Comparison of ENCODE assay signal across 20 mouse cellular contexts in the genomic region with DNA sequence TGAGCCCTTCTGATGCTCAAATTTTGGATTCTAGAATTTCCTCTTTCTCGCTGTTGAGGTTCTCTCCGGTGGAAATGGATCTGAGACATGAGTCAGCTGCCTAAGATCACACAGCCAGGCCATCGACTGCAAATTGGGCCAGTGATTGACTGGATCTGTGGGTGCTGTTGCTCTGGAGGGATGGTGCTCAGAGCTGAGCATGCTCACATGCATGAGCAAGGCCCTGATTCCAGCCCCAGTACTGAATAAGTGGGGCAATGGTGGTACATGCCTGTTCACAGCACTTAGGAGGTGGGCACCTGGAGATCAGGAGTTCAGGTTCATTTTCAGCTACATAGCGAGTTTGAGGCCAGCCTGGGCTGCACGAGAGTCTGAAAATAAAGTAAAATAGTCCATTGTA. TPM values are rescaled to one million over a fixed set of nuclear protein-coding genes. Genes with fewer than 3 reads are reported as not detected.
DNase-seq lines count a peak whose midpoint lies in the region; ATAC-seq and TF ChIP-seq lines count a peak whose summit lies in the region.
"Had no signal": no experiment of that assay in that cellular context is flagged by ENCODE, and none has a peak within 500 bp of the region (broad histone marks: within the 10 kb centered on the region; RNA-seq: fewer than 3 reads in every experiment).

No protein-coding gene starts in this region.

- peak overlapping the region; percentile 45 for H3K27ac ChIP-seq in cerebellum, adult 2 months (ENCODE audit: insufficient read depth, low read length)
- H3K27ac ChIP-seq in left cerebral cortex, adult 2 months = no peak overlapping the region
- H3K27ac ChIP-seq in liver, embryonic 11.5 days (ENCODE audit: low read depth, low read length) = no peak overlapping the region
- H3K27ac ChIP-seq in midbrain, postnatal 0 days (ENCODE audit: low read depth, low read length) = peak overlapping the region; percentile 21; the same call in 1 of the 2 replicates
- H3K27ac ChIP-seq: embryonic facial prominence, embryonic 13.5 days; intestine, embryonic 15.5 days; macrophage had no signal

- H3K4me1 ChIP-seq in cerebellum, adult 2 months (ENCODE audit: control insufficient read depth, insufficient read depth, low read length) = peaks cover 24% of the 10 kb centered on the region
- H3K4me1 ChIP-seq in liver, embryonic 11.5 days (replicated peaks; ENCODE audit: control insufficient read depth, insufficient read depth, low read length) = no peaks in the 10 kb centered on the region
- peaks cover 8% of the 10 kb centered on the region for H3K4me1 ChIP-seq in midbrain, postnatal 0 days (ENCODE audit: insufficient read depth, low read length)
- H3K4me1 ChIP-seq: intestine, embryonic 15.5 days had no signal

- TF ChIP-seq POLR2A in cerebellum, adult 2 months (IDR thresholded peaks at IDR 0.05; ENCODE audit: borderline replicate concordance, insufficient read depth, low read length) = no peak

- ATAC-seq in liver, embryonic 11.5 days (replicated peaks; ENCODE audit: low FRiP score) = no peak
- ATAC-seq in midbrain, postnatal 0 days (ENCODE audit: low FRiP score) = no peak
- ATAC-seq: intestine, embryonic 15.5 days had no signal

- H3K9me3 ChIP-seq in liver, embryonic 11.5 days (ENCODE audit: control insufficient read depth, low read length) = no peaks in the 10 kb centered on the region
- no peaks in the 10 kb centered on the region for H3K9me3 ChIP-seq in midbrain, postnatal 0 days (ENCODE audit: low read length)
- H3K9me3 ChIP-seq: embryonic facial prominence, embryonic 13.5 days; intestine, embryonic 15.5 days had no signal

- DNase-seq in cerebellum, adult 2 months = no peak
- no peak for DNase-seq in cerebellum, adult 9-10 months
- peak; percentile 6 to 7 for DNase-seq in left cerebral cortex, adult 2 months (ENCODE audit: extremely low spot score in 1 of 2, low spot score in 2 of 2)
- no peak for DNase-seq in left cerebral cortex, postnatal 4 days
- DNase-seq in liver, embryonic 11.5 days (ENCODE audit: low spot score) = peak; percentile 15
- no peak for DNase-seq in midbrain, postnatal 0 days (ENCODE audit: low spot score)
- DNase-seq in adrenal gland, postnatal 14 days = no peak
- DNase-seq in cerebellum, adult 11-12 months = no peak

- H3K4me3 ChIP-seq in cerebellum, adult 2 months (replicated peaks; ENCODE audit: insufficient read depth, low read depth, low read length) = no peak overlapping the region
- no peak overlapping the region for H3K4me3 ChIP-seq in left cerebral cortex, adult 2 months
- H3K4me3 ChIP-seq in liver, embryonic 11.5 days (ENCODE audit: low read depth, low read length) = no peak overlapping the region
- H3K4me3 ChIP-seq in midbrain, postnatal 0 days (ENCODE audit: low read depth, low read length) = no peak overlapping the region
- H3K4me3 ChIP-seq: embryonic facial prominence, embryonic 13.5 days; intestine, embryonic 15.5 days had no signal

- TF ChIP-seq CTCF in cerebellum, adult 2 months (IDR thresholded peaks at IDR 0.05; ENCODE audit: borderline replicate concordance, insufficient read depth, low read depth, low read length) = no peak
- TF ChIP-seq CTCF in left cerebral cortex, adult 2 months (IDR thresholded peaks at IDR 0.05) = no peak
- TF ChIP-seq CTCF in midbrain, postnatal 0 days (IDR thresholded peaks at IDR 0.05) = no peak

- H3K9ac ChIP-seq in liver, embryonic 11.5 days (ENCODE audit: low read depth, low read length) = no peak overlapping the region
- H3K9ac ChIP-seq in midbrain, postnatal 0 days (replicated peaks; ENCODE audit: low read length, poor library complexity, severe bottlenecking) = no peak overlapping the region
- H3K9ac ChIP-seq: embryonic facial prominence, embryonic 13.5 days; intestine, embryonic 15.5 days had no signal

- 63% methylated on average over 5 of the region's 5 CpGs for WGBS in cerebellum, adult 2 months
- 80% methylated on average over 5 of the region's 5 CpGs for WGBS in liver, embryonic 11.5 days
- 80% methylated on average over 5 of the region's 5 CpGs for WGBS in midbrain, postnatal 0 days

- no peaks in the 10 kb centered on the region for H3K36me3 ChIP-seq in liver, embryonic 11.5 days (ENCODE audit: control insufficient read depth, insufficient read depth, low read length)
- H3K36me3 ChIP-seq in midbrain, postnatal 0 days (ENCODE audit: insufficient read depth, low read length) = no peaks in the 10 kb centered on the region
- H3K36me3 ChIP-seq: embryonic facial prominence, embryonic 13.5 days; intestine, embryonic 15.5 days had no signal

- intact Hi-C loops in left cerebral cortex, adult 2 months (cut with DNase I) = no loop called here
- intact Hi-C loops in left cerebral cortex, postnatal 4 days (cut with DNase I) = no loop called here

- no peaks in the 10 kb centered on the region for H3K27me3 ChIP-seq in cerebellum, adult 2 months (ENCODE audit: control insufficient read depth, insufficient read depth, low read length)
- H3K27me3 ChIP-seq in liver, embryonic 11.5 days (replicated peaks; ENCODE audit: control insufficient read depth, insufficient read depth, low read length) = no peaks in the 10 kb centered on the region
- no peaks in the 10 kb centered on the region for H3K27me3 ChIP-seq in midbrain, postnatal 0 days (ENCODE audit: insufficient read depth, low read length)
- H3K27me3 ChIP-seq: embryonic facial prominence, embryonic 13.5 days; intestine, embryonic 15.5 days had no signal

- H3K4me2 ChIP-seq in liver, embryonic 11.5 days = no peak overlapping the region
- no peak overlapping the region for H3K4me2 ChIP-seq in midbrain, postnatal 0 days (ENCODE audit: low read depth, low read length, poor library complexity, severe bottlenecking)
- H3K4me2 ChIP-seq: embryonic facial prominence, embryonic 13.5 days; intestine, embryonic 15.5 days had no signal

RNA-seq across cellular contexts. Expression of gene Gm20219, which starts 7.6 kb away (rescaled TPM):
- 7.2 and 7.8 TPM in 2 replicates for polyA plus RNA-seq in cerebellum, adult 2 months (2012; rRNA removed)
- 1 to 10 TPM; 2.5 to 4.0 TPM for total RNA-seq in left cerebral cortex, adult 2 months (2021)
- 1 to 10 TPM; 1.9 to 2.2 TPM for total RNA-seq in left cerebral cortex, postnatal 4 days (2021)
- polyA plus RNA-seq in liver, embryonic 11.5 days (2014; fragmentation: Nextera tagmentation; extraction: Ambion mirVana) = 0.44 and 0.70 TPM in 2 replicates
- total RNA-seq in midbrain, postnatal 0 days (2014; rRNA removed) = 0.22 TPM in 1 of 2 replicates, not detected in the other
- polyA plus RNA-seq in midbrain, postnatal 0 days (2015; fragmentation: Nextera tagmentation; extraction: Ambion mirVana) = 0.26 and 0.56 TPM in 2 replicates
- 0.70 and 1.3 TPM in 2 replicates for total RNA-seq in adrenal gland, postnatal 14 days (2021)

RNA-seq across cellular contexts. Expression of gene Znrf4, which starts 34.3 kb away (rescaled TPM):
- not detected in 2 replicates for polyA plus RNA-seq in cerebellum, adult 2 months (2012; rRNA removed)
- not detected for total RNA-seq in left cerebral cortex, adult 2 months (2021)
- total RNA-seq in left cerebral cortex, postnatal 4 days (2021) = not detected
- not detected in 2 replicates for polyA plus RNA-seq in liver, embryonic 11.5 days (2014; fragmentation: Nextera tagmentation; extraction: Ambion mirVana)
- total RNA-seq in midbrain, postnatal 0 days (2014; rRNA removed) = not detected in 2 replicates
- polyA plus RNA-seq in midbrain, postnatal 0 days (2015; fragmentation: Nextera tagmentation; extraction: Ambion mirVana) = not detected in 2 replicates
- not detected in 2 replicates for total RNA-seq in adrenal gland, postnatal 14 days (2021)
- total RNA-seq: adrenal gland, postnatal 4 days; CH12.LX; gastrocnemius, adult 8-10 months; heart, adult 8-10 months; heart, postnatal 14 days; layer of hippocampus, postnatal 36 days had no signal
- polyA plus RNA-seq: embryonic facial prominence, embryonic 13.5 days; intestine, embryonic 15.5 days; limb, embryonic 11.5 days; liver, embryonic 16.5 days; macrophage; urinary bladder, adult 2 months had no signal

RNA-seq across cellular contexts. Expression of gene Safb2, which starts 37.8 kb away (rescaled TPM):
- polyA plus RNA-seq in cerebellum, adult 2 months (2012; rRNA removed) = 137 and 143 TPM in 2 replicates
- 100 to 1,000 TPM; 133 to 148 TPM for total RNA-seq in left cerebral cortex, adult 2 months (2021)
- 100 to 1,000 TPM; 105 to 107 TPM for total RNA-seq in left cerebral cortex, postnatal 4 days (2021)
- polyA plus RNA-seq in liver, embryonic 11.5 days (2014; fragmentation: Nextera tagmentation; extraction: Ambion mirVana) = 64.5 and 75.5 TPM in 2 replicates
- 30.7 and 45.2 TPM in 2 replicates for total RNA-seq in midbrain, postnatal 0 days (2014; rRNA removed)
- polyA plus RNA-seq in midbrain, postnatal 0 days (2015; fragmentation: Nextera tagmentation; extraction: Ambion mirVana) = 42.1 and 48.9 TPM in 2 replicates
- total RNA-seq in adrenal gland, postnatal 14 days (2021) = 112 and 141 TPM in 2 replicates

RNA-seq across cellular contexts. Expression of gene Safb, which starts 38.0 kb away (rescaled TPM):
- polyA plus RNA-seq in cerebellum, adult 2 months (2012; rRNA removed) = 139 and 141 TPM in 2 replicates
- total RNA-seq in left cerebral cortex, adult 2 months (2021) = 100 to 1,000 TPM; 160 to 168 TPM
- total RNA-seq in left cerebral cortex, postnatal 4 days (2021) = 100 to 1,000 TPM; 173 to 188 TPM
- 93.1 and 96.5 TPM in 2 replicates for polyA plus RNA-seq in liver, embryonic 11.5 days (2014; fragmentation: Nextera tagmentation; extraction: Ambion mirVana)
- total RNA-seq in midbrain, postnatal 0 days (2014; rRNA removed) = 56.1 and 56.4 TPM in 2 replicates
- polyA plus RNA-seq in midbrain, postnatal 0 days (2015; fragmentation: Nextera tagmentation; extraction: Ambion mirVana) = 79.1 and 95.9 TPM in 2 replicates
- 104 and 121 TPM in 2 replicates for total RNA-seq in adrenal gland, postnatal 14 days (2021)

Comparison
In these comparisons a context has a peak if more than half of its experiments do, and no peak if none do; other contexts are left out.
1. DNase-seq: peak in left cerebral cortex, adult 2 months (2 of 2) and liver, embryonic 11.5 days (single experiment); none in cerebellum, adult 2 months (0 of 2), cerebellum, adult 9-10 months (single experiment), left cerebral cortex, postnatal 4 days (single experiment), midbrain, postnatal 0 days (single experiment), adrenal gland, postnatal 14 days (single experiment) and cerebellum, adult 11-12 months (single experiment).
2. H3K27ac ChIP-seq: peak in cerebellum, adult 2 months (single experiment) and midbrain, postnatal 0 days (single experiment); none in left cerebral cortex, adult 2 months (single experiment) and liver, embryonic 11.5 days (single experiment).